Mouse (Mus musculus) ovary, adult 18-20 months (tissue): ENCODE data around the gene Mtmr14.

Experiments
- DNase-seq: peaks from one replicate; pipeline ENCODE4 v3.0.0; 2022; ENCODE audit warnings: low spot score, mixed read lengths

Mtmr14 gene

DNA sequence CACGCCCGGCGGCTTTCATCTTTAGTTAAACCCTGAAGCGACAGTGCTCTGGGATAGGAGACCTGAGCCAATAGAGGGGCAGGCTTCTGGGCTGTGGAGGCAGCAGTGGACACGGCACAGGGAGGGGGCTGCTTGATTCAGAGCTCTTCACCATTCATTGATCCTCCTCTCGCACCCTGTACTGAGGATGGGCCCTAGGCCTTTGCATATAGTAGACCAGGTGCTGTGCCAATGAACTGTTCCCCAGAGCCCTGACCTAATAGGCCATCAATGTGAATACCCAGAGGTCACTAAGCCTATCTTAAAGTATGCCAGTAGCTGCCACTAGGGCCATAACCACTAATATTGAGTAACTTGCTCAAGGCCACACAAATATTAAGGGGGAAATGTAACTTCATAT is 44.0 kb downstream of the Mtmr14 start:
- DNase-seq: no peak

DNA sequence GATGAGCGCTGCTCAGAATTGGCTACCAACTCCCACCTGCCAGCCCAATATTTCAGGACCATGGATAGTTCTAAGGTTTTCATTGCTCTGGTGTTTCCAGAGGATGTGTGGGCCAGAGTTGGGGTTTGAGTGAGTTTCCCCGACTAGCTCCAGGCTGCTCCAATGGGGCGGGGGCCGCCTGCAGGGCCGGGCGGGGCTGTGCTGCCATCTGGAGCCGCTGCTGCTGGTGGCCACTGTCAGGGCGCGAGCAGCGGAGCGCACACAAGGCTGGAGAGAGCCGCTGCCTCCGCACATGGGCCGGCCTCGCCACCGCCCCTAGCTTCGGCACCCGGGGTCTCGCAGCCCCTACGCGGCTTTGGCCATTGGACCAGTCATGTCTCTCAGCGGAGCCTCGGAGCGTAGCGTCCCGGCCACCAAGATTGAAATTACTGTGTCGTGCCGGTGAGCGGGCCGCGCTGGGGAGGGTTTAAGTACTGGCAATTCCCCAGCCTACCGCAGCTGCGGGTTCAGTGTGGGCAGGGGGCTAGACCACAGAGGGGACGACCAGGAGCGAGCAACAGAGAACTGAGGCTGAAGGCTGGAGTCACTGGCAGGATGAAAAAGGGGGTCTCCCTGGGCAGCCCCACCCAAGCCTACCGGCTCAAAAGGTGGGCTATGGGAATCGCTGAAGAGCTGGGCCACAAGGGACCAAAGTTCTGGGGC is 44.6 kb downstream of the Mtmr14 start, which contains the start of gene Cpne9:
Gene Cpne9 (plus strand): TSS at position 207 of the 702 bp plus-strand sequence.
- no peak for DNase-seq

DNA sequence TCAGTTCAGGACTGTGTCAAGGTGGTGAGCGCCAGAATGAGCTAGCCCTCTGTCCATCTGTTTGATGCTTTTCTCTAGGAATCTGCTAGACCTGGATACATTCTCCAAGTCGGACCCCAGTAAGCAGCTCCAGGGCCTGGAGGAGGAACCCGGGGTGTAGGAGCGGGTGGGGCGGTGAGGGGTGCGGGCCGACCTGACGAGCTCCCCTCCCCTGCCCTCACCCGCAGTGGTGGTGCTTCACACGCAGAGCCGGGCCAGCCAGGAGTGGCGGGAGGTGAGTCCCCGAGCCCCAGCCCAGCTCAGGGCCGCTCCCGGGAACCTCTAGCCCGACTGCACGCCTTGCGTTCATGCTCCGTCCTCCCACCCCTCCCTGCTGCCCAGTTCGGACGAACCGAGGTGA is 45.3 kb downstream of the Mtmr14 start:
- no peak for DNase-seq

DNA sequence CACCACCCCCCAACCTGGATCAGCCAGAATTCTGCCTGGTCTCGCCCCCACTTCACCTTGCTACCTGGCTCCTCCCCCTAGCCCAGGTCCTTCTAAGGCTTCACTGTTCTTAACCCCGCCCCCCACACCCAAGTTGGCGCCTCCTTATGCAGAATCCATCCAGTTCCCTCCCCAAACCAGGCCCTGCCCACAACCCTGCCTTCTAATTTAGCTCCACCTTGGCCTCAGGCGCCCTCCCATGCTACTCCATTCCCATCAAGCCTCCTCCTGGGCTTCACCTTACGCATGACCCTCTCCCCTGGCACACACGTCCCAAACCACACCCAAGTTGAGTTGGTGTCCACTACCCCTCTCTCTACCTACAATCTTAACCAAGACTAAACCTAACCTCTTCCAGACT is 45.9 kb downstream of the Mtmr14 start:
- DNase-seq: no peak

DNA sequence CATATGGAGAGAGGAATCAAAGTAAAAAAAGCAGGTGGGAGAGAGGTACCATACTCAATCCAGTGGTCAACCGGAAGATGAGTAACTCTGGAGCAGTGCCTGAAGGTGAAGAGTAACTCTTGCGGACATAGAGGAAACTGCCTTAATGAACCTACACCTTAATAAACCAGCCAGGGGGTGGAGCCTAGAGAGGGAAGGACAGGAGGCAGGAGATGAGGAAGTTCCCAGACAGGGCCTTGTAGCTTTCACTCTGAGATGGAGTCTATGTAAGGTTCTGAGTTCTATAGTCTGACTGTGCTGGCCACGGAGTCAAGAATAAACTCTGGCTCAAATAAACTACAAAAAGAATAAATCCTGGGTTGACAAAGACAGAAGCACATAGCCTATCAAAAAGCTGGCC is 47.3 kb downstream of the Mtmr14 start:
- no peak for DNase-seq

DNA sequence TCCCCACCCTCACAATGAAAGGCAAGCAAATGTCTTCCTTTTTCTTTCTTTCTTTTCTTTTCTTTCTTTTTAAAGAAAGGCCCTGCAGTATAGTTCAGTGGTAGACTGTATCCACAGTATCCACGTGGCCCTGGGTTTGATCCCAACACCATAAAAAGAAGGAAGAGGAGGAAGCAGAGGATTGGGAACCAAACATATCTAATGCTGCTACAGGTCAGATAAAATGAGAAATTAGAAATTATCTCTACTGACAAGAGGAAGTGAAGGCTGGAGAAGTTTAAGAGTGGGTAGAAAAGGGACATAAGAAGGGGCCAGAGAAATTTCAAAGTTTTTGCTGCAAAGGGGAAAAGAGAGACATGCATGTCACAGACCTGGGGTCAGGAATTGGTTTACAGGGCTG is 48.7 kb downstream of the Mtmr14 start:
- DNase-seq: no peak

DNA sequence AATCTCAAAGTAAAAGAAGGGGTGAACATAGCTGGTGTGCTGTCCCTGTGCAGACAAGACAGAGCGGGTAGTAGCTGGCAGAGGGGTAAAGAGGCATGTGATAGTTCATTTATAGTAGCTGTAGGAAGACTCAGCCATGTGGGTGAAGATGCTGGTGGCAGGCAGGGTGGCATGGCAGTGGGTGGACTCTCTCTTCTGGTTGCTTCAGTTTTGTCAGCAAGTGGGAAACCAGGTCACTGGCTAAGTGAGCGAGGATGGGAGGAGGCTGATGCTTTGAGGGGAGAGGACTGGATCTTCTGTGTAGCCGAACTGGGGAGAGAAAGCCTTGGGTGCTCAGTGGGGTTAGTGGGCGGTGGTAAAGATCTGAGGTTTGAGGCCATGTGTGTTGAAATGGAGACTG is 49.6 kb downstream of the Mtmr14 start:
- DNase-seq: no peak

DNA sequence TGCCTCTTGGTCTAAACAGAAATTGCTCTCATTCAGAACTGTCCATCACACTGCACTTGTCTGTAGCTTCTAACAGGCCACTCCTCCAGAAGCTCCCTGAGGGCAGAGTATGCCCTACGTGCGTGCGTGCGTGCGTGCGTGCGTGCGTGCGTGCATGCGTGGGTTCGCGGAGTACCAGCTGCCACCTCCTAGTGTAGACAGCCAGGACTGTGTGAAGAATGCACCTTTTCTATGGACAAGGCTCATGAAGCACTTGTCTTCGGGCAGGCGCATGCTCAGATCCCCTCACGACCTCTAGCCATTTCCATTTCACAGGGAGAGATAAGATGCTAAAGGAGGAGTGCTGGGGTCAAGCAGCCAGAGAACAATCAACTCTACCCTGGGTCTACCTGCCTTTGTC is 51.7 kb downstream of the Mtmr14 start:
- DNase-seq: no peak

DNA sequence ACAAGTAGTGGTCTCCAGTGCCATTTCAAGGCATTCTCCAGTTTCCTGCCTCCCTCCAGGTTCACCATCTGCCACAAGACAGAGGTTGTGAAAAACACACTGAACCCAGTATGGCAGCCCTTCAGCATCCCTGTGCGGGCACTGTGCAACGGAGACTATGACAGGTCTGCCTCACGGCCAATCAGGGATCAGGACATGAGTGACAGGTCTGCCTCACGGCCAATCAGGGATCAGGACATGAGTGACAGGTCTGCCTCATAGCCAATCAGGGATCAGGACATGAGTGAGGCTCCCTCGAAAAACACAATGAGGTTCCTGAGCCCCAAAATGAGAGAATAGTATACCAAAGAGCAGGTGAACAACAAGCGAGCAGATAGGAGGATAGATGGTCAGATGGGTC is 52.7 kb downstream of the Mtmr14 start:
- DNase-seq: no peak

DNA sequence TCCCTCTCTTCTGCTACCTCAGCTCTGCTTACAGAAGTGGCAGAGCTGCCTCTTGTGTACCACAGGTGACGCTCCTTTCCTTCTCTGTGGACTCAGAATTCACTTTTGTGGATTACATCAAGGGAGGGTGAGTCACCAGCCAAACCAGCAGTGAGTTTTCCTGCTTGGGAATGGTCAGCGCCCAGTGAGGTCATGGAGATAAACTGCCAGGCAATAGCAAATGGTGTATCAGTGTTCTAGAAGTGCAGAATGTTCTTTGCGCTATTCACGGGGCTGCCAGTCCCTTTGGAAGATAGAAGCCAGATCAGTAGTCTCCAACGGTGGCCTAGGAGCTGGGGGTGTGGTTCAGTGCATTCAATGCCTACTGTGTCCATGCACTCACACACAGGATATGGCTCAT is 55.3 kb downstream of the Mtmr14 start:
- DNase-seq: no peak

DNA sequence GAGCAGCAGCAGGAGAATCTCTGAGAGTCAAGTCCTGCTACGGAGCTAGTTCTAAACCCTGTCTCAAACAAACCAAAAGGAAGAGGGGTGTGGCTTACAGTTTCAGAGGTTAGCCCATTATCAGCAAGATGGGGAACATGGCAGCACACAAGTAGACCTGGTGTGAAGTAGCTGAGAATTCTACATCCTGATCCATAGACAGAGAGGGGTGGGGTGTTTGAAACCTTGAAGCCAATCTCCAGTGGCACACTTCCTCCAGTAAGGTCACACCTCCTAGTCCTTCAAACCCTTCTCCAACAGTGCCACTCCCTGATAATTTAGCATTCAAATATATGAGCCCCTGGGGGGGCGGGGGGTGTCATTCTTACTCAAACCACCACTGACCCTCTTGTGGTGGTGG is 58.4 kb downstream of the Mtmr14 start:
- no peak for DNase-seq

DNA sequence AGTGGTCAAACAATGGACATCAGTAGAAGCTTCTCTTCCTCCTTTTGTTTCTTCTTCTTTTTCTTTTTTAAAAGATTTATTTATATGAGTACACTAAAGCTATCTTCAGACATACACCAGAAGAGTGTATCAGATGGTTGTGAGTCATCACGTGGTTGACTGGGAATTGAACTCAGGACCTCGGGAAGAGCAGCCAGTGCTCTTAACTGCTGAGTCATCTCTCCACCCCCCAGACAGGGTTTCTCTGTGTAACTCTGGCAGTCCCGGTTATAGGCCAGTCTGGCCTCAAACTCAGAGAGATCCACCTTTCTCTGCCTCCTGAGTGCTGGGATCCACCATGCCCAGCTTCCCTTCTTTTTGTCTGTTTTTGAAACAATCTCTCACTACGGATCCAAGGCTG is 59.0 kb downstream of the Mtmr14 start:
- DNase-seq: no peak

DNA sequence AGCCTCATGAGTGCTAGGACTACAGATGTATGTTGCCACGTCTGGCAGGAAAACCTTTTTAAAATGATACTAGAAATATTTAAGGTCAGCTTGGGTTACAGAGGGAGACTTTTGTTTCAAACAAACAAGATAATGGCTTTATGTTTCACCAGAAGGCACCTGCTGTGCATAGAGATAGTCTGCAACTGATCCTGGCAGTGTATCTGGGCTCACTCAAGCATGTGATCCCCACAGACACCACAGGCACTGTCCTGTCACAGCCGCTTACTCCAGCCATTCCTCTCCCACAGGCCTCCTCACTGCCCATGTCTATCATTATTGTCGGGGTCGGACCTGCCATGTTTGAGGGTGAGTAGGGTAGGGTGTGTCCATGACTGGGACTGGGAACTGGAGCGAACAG is 63.7 kb downstream of the Mtmr14 start:
- DNase-seq: no peak

DNA sequence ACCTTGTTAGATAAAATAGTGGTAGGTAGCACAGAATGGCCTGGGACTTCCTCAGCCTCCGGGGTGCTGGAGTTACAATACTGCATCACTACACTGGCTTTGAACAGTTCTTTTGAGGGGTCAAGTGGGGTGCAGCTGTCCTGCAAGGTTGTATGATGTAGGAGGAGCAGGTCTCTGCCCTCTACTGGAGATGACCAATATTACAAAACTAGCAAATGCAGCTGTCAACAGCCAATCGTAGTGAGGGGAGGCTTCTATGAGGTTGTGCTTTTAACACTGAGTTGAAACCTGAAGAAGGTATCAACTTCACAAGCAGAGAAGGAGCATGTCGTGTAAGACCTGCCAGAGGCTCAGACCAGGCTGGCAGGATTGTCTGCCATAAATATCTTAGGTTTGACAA is 64.6 kb downstream of the Mtmr14 start:
- no peak for DNase-seq

DNA sequence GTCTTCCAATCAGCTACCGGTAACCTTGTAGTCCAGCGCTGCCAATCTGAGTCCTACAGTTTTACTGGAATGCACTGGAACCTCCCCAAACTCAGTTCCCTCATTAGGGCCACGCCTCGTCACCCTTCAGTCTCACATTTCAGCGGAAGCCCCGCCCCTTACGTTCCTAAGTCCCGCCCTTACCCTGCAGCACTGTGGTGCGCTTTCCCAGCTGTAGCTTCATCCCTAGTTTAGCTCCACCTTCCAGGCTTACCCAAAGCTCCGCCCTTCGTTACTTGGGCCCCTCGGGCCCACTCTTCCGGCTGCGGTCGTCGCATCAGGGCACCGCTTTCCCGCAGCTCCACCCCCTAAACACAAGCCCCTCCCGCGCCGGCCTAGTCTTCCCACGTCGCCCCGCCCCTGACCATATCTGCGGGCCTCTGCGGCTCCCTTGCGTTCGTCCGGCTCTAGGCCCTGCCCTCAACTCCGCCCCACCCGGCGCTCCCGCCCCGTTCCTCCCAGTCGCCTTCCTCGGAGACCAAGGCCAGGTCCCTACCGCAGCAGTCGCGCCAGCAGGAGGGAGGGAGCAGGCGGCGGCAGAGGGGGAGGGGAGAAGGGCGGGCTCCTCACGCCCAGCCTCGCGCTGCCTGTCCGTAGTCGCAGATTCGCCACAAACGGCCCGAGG is 68.8 kb downstream of the Mtmr14 start:
- peak; percentile 100 for DNase-seq

DNA sequence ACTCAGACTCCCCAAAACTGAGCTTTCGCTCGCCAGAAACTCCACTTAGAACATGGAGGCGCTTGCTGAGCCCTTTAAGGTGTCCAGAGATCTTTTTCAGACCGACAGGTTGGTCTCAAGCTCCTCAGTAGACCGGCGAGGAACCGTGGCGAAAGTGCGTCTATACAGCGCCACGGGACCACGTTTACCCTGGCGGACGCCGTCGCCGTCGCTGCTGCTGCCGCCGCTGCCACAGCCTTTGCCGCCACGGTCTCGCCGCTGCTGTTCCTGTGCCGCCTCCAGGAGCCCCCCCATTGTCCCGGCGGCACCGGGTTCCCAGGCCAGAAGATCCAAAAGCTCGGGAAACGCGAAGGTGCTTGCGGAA is 69.3 kb downstream of the Mtmr14 start, which contains the start of gene Brpf1:
Gene Brpf1 (plus strand): TSS at position 152 of the 364 bp plus-strand sequence.
- no peak for DNase-seq

DNA sequence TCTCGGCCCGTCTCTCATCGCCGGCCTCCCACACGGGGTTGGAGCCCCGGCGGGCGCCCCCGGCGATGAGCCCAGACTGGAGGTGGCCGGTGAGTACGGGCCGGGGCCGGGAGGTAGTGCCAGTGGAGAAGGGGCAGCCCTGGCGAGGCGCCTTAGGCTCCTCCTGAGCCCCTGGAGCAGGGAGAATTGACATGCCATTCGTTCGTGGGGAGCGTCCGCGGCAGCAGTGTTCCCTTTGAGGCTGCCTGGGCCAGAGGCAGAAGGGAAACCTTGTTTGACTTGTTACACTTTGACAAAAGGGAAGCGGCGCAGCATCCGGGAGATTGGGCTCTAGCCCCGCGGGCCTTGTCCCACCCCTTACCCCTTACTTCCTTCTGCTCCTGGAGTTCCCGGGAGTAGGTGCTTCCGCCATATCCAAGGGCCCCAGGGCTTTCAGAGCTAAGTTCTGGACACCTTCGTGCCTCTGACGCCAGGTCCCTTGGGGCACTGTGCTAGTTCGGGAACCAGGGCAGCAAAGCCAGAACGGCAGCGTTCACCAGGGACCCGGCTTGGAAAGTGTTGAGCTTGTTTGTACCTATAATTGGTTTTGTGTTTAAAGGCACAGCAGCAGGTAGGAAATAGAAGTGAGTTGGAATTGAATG is 70.0 kb downstream of the Mtmr14 start:
- DNase-seq: peak; percentile 31

DNA sequence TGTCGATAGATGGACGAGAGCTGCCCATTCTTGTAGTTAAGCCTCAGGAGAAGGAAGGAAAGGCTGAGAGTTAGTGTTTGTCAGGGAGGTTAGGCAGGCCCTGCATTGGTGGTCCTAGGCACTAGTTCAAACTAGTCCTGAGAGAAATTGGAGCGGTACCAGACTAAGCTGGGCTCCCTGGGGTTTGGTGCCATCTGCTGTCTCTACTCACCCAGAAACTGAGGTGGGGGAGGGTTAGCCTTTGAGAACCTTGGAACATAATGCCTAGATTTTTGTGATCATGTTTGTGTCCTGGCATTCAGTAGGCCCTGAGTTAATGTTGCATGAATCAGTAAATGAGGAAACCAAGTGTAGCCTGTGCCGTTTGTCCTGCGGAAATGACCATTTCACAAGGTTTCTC is 70.5 kb downstream of the Mtmr14 start:
- DNase-seq: no peak

DNA sequence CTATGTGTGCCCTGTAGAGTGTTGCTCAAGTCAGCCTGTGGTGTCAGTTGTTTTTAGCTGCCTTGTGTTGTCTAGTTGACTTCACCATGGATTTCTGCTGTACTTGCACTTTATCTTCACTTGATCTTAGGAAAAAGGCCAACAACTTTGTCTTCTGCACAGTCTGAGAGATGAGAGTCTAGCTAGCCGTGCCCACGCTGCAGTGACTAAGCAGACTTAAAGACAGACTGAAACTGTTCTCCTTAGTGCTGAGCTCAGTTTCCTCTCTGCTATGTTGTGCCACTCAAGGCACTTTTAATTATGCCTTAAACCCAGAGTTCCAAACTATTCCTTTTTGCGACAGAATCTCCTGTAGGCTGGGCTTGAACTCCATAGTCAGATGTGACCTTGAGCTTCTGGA is 78.3 kb downstream of the Mtmr14 start:
- DNase-seq: no peak

DNA sequence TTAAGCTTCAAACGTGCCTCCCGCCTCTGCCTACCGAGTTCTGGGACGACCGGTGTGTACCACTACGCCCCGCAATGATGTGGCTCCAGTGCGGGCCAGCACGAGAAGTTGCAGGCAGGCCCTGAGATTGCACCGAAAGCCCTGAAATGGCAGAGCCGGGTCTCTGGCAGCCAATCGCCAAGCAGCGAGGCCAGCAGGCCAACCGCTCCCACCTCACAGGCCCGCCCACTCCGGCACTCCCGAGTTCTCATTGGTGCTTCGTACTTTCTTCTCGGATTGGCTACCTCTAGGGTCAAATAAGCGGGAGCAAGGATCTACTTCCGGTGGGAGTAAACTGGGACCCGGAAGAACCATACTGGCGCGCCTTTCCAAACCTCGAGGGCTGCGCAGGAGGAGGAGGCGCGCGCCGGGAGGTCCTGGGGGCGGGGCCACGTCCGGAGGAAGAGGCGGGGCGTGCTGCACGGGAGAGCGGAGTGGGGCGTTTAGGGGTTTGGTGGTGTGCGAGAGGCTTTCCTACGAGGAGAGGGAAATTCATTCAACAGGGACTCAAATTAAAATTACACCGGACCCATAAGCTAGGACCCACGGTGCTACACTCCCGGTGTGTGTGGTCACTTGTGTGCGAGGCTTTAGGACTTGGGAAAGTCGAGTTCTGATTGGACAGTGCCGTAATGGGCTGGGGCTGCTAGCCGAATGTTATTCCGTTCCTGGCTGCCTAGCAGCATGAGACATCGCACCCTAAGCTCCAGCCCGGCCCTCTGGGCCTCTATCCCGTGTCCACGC is 89.1 kb downstream of the Mtmr14 start, which contains the start of gene Ogg1:
Gene Ogg1 (plus strand): TSS at position 440 of the 783 bp plus-strand sequence.
- peak; percentile 99 for DNase-seq

DNA sequence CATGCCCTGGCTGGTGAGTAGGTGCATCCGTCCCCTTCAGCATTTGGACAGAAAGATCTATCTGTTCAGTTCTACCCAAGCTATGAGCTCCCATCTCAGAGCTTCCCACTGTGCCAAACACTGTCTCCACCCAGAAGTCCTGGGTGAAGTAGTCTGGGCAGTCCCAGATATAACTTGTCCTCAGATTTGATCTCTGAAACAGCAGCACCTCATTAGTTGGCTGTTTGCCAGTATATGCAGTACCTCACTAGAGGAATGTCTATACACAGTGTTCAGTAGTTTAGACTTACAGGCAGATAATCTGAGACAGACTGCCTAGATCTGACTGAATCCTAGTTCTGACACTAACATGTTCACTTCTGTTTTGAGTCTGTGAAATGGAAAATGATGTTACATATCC is 91.8 kb downstream of the Mtmr14 start:
- no peak for DNase-seq

DNA sequence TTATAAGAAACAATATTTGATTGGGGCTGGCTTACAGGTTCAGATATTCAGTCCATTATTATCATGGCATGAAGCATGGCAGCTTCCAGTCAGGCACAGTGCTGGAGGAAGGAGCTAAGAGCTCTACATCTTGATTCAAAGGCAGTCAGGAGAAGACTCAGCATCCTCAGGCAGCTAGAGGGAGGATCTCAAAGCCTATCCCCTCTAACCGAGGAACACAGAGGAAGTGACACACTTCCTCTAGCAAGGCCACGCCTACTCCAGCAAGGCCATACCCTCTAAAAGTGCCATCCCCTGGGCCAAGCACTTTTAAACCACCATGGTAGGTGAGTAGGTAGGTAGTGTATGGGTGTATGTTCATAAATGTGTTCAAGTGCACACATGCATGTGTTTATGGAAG is 92.9 kb downstream of the Mtmr14 start:
- DNase-seq: no peak
